Comparison of ENCODE assay signal across 14 mouse cellular contexts in genomic region chr11:117982426-117982825, GRCm38 (mm10). TPM values are rescaled to one million over a fixed set of nuclear protein-coding genes. Genes with fewer than 3 reads are reported as not detected.
DNase-seq lines count a peak whose midpoint lies in the region.
"Had no signal": no experiment of that assay in that cellular context is flagged by ENCODE, and none has a peak within 500 bp of the region (broad histone marks: within the 10 kb centered on the region; RNA-seq: fewer than 3 reads in every experiment).

No protein-coding gene starts in this region.

- DNase-seq in adrenal gland, adult 2 months, result peak; percentile 77
- DNase-seq in adrenal gland, postnatal 25 days, result no peak
- DNase-seq in kidney, adult 9 months, result peak; percentile 60
- no peak for DNase-seq in kidney, postnatal 4 days
- peak; percentile 48 for DNase-seq in kidney, postnatal 10 days
- DNase-seq in lung, postnatal 36 days, result peak; percentile 62
- DNase-seq in layer of hippocampus, postnatal 25 days (ENCODE audit: extremely low spot score in 1 of 2, low spot score in 1 of 2), result no peak
- DNase-seq: cerebellum, adult 9-11 months; gastrocnemius, postnatal 25 days; heart, adult 18-20 months; heart, postnatal 10 days; layer of hippocampus, postnatal 36 days; thymus, adult 18-20 months; thymus, postnatal 4 days had no signal

RNA-seq across cellular contexts. Expression of gene Pgs1, which starts 3.7 kb away (rescaled TPM):
- 10 to 100 TPM; 53.9 to 54.5 TPM for total RNA-seq in adrenal gland, adult 2 months (2021)
- 99.4 and 165 TPM in 2 replicates for polyA plus RNA-seq in adrenal gland, adult 2 months (2012; rRNA removed)
- 58.9 and 60.0 TPM in 2 replicates for total RNA-seq in adrenal gland, postnatal 25 days (2021)
- 10 to 100 TPM; 74.2 to 75.9 TPM for total RNA-seq in layer of hippocampus, postnatal 25 days (2021)

RNA-seq across cellular contexts. Expression of gene Socs3, which starts 12.6 kb away (rescaled TPM):
- total RNA-seq in adrenal gland, adult 2 months (2021), result 1 to 10 TPM; 3.2 to 6.9 TPM
- polyA plus RNA-seq in adrenal gland, adult 2 months (2012; rRNA removed), result 14.1 and 14.8 TPM in 2 replicates
- total RNA-seq in adrenal gland, postnatal 25 days (2021), result 8.8 and 9.0 TPM in 2 replicates
- total RNA-seq in layer of hippocampus, postnatal 25 days (2021), result 1 to 10 TPM; 1.3 to 1.8 TPM

Comparison
In these comparisons a context has a peak if more than half of its experiments do, and no peak if none do; other contexts are left out.
1. DNase-seq: peak in adrenal gland, adult 2 months (single experiment), kidney, adult 9 months (single experiment), kidney, postnatal 10 days (single experiment) and lung, postnatal 36 days (single experiment); none in adrenal gland, postnatal 25 days (single experiment), kidney, postnatal 4 days (0 of 2) and layer of hippocampus, postnatal 25 days (0 of 2).